Mouse (Mus musculus) C2C12 (cell line): ENCODE results near the gene Eef1akmt3.

ENCODE experiments used
- CTCF ChIP-seq: IDR thresholded peaks from one replicate; pipeline ENCODE4 v1.5.1; 2011; ENCODE audit not compliant: control insufficient read depth, insufficient read depth, insufficient read length
- MYOD1 ChIP-seq: IDR thresholded peaks from one replicate; pipeline ENCODE4 v1.6.1; 2011; ENCODE audit warnings: low read depth; ENCODE audit not compliant: control insufficient read depth, insufficient read length
- MYOG ChIP-seq: IDR thresholded peaks from one replicate; pipeline ENCODE4 v1.6.1; 2011; ENCODE audit not compliant: control insufficient read depth, insufficient read length; ENCODE audit errors: extremely low read depth
- USF1 ChIP-seq: IDR thresholded peaks from one replicate; pipeline ENCODE4 v1.6.1; 2011; ENCODE audit warnings: low read depth, mild to moderate bottlenecking, control low read depth, moderate library complexity

- TF ChIP-seq CTCF = no peak
- no peak for TF ChIP-seq MYOD1
- TF ChIP-seq USF1 = no peak
- TF ChIP-seq MYOG = no peak
These were observed 34.8 kb upstream of the Eef1akmt3 start for GRCm38 (mm10) chr10:127076082-127076481.
